Comparison of ENCODE assay signal across 15 mouse cellular contexts in the genomic region with DNA sequence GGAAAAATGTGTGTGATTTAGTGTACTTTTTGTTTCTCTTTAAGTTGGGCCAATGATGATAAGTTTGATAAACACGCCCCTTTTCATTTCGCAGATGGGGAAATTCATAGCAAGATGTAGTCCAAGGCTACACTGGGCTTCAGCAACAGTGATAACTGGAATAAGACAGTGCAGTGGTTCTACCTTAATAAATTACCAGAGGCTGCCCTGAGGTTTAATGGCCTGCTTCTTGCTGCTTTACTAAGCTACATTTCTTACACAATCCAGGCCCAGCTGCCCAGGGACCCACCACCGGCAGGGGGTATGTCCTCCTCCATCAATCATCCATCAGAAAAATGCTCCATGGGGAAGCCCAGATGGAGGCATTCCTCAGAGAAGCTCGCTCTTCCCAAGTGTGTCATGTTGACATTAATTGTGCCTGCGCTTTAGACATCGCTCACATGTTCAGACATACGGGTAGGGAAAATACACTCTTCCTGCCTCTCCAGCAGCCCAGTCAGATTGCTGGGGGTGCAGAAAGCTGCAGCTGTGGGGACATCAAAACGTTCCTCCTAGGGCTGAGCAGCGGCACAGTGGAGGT. TPM values are rescaled to one million over a fixed set of nuclear protein-coding genes. Genes with fewer than 3 reads are reported as not detected.
A peak's percentile ranks its signal among the peaks of the same experiment; 100 is the strongest.
DNase-seq lines count a peak whose midpoint lies in the region; ATAC-seq and TF ChIP-seq lines count a peak whose summit lies in the region.
"Had no signal": no experiment of that assay in that cellular context is flagged by ENCODE, and none has a peak within 500 bp of the region (broad histone marks: within the 10 kb centered on the region; RNA-seq: fewer than 3 reads in every experiment).

No protein-coding gene starts in this region.

- no peaks in the 10 kb centered on the region for H3K9me3 ChIP-seq in kidney, embryonic 16.5 days (ENCODE audit: low read length)
- H3K9me3 ChIP-seq in hindbrain, embryonic 14.5 days (ENCODE audit: control insufficient read depth, low read length) = no peaks in the 10 kb centered on the region
- H3K9me3 ChIP-seq: embryonic facial prominence, embryonic 13.5 days had no signal

- TF ChIP-seq POLR2A in cortical plate, adult 2 months (IDR thresholded peaks at IDR 0.05; ENCODE audit: extremely low read depth, insufficient read depth, low read length) = no peak
- no peak for TF ChIP-seq POLR2A in olfactory bulb, adult 2 months (IDR thresholded peaks at IDR 0.05; ENCODE audit: insufficient read depth, low read depth, low read length)

- DNase-seq in kidney, adult 18-20 months = no peak
- DNase-seq in hindbrain, embryonic 14.5 days (ENCODE audit: low spot score) = peak; percentile 29
- DNase-seq in adrenal gland, postnatal 36 days = no peak
- DNase-seq in adrenal gland, postnatal 10 days = no peak
- DNase-seq: gastrocnemius, postnatal 14 days; layer of hippocampus, postnatal 36 days; left cerebral cortex, postnatal 4 days; lung, adult 18-20 months; lung, postnatal 4 days had no signal

- H3K4me3 ChIP-seq in kidney, embryonic 16.5 days (ENCODE audit: low read length) = no peak overlapping the region
- no peak overlapping the region for H3K4me3 ChIP-seq in cortical plate, adult 2 months (ENCODE audit: insufficient read depth, low read length)
- no peak overlapping the region for H3K4me3 ChIP-seq in hindbrain, embryonic 14.5 days (replicated peaks; ENCODE audit: low read length)
- no peak overlapping the region for H3K4me3 ChIP-seq in olfactory bulb, adult 2 months (ENCODE audit: insufficient read depth, low read depth, low read length)
- H3K4me3 ChIP-seq: embryonic facial prominence, embryonic 13.5 days had no signal

- H3K27me3 ChIP-seq in kidney, embryonic 16.5 days (ENCODE audit: insufficient read depth, low read length) = no peaks in the 10 kb centered on the region
- H3K27me3 ChIP-seq in hindbrain, embryonic 14.5 days (ENCODE audit: control insufficient read depth, insufficient read depth, low read length) = no peaks in the 10 kb centered on the region
- H3K27me3 ChIP-seq: embryonic facial prominence, embryonic 13.5 days had no signal

- no peak overlapping the region for H3K4me2 ChIP-seq in kidney, embryonic 16.5 days (replicated peaks; ENCODE audit: low read depth, low read length)
- no peak overlapping the region for H3K4me2 ChIP-seq in hindbrain, embryonic 14.5 days (replicated peaks)
- H3K4me2 ChIP-seq: embryonic facial prominence, embryonic 13.5 days; midbrain, embryonic 11.5 days had no signal

- ATAC-seq in kidney, embryonic 16.5 days (ENCODE audit: low FRiP score, low TSS enrichment) = peak; percentile 71
- peak; percentile 31; the same call in 1 of the 2 replicates for ATAC-seq in hindbrain, embryonic 14.5 days (ENCODE audit: low FRiP score)

- no peaks in the 10 kb centered on the region for H3K36me3 ChIP-seq in kidney, embryonic 16.5 days (ENCODE audit: insufficient read depth, low read length)
- H3K36me3 ChIP-seq in hindbrain, embryonic 14.5 days (replicated peaks; ENCODE audit: control insufficient read depth, insufficient read depth) = no peaks in the 10 kb centered on the region
- H3K36me3 ChIP-seq: embryonic facial prominence, embryonic 13.5 days had no signal

- no peaks in the 10 kb centered on the region for H3K4me1 ChIP-seq in kidney, embryonic 16.5 days (ENCODE audit: insufficient read depth, low read length)
- H3K4me1 ChIP-seq in cortical plate, adult 2 months (ENCODE audit: control insufficient read depth, insufficient read depth, low read length) = peaks cover 4% of the 10 kb centered on the region
- H3K4me1 ChIP-seq in hindbrain, embryonic 14.5 days (replicated peaks; ENCODE audit: control insufficient read depth, insufficient read depth, low read length) = peaks cover 3% of the 10 kb centered on the region; the same call in 1 of the 2 replicates
- H3K4me1 ChIP-seq in olfactory bulb, adult 2 months (ENCODE audit: control insufficient read depth, insufficient read depth, low read length) = peaks cover 17% of the 10 kb centered on the region

- H3K27ac ChIP-seq in kidney, embryonic 16.5 days (ENCODE audit: low read length) = no peak overlapping the region
- H3K27ac ChIP-seq in cortical plate, adult 2 months (ENCODE audit: insufficient read depth, low read length) = peak overlapping the region; percentile 41; the same call in 1 of the 2 replicates
- no peak overlapping the region for H3K27ac ChIP-seq in hindbrain, embryonic 14.5 days
- peak overlapping the region; percentile 66; the same call in 1 of the 2 replicates for H3K27ac ChIP-seq in olfactory bulb, adult 2 months (ENCODE audit: insufficient read depth, low read depth, low read length)
- H3K27ac ChIP-seq: embryonic facial prominence, embryonic 13.5 days had no signal

- H3K9ac ChIP-seq in kidney, embryonic 16.5 days (replicated peaks; ENCODE audit: low read length) = no peak overlapping the region
- no peak overlapping the region for H3K9ac ChIP-seq in hindbrain, embryonic 14.5 days
- H3K9ac ChIP-seq: embryonic facial prominence, embryonic 13.5 days had no signal

- WGBS in kidney, embryonic 16.5 days = 55% methylated on average over 9 of the region's 9 CpGs
- WGBS in hindbrain, embryonic 14.5 days = 44% methylated on average over 9 of the region's 9 CpGs
- WGBS in olfactory bulb, adult 2 months = 57% methylated on average over 9 of the region's 9 CpGs

- no peak for TF ChIP-seq CTCF in cortical plate, adult 2 months (IDR thresholded peaks at IDR 0.05; ENCODE audit: extremely low read depth, insufficient read depth, low read length)
- no peak for TF ChIP-seq CTCF in olfactory bulb, adult 2 months (IDR thresholded peaks at IDR 0.05; ENCODE audit: insufficient read depth, low read depth, low read length)

RNA-seq across cellular contexts. Expression of a gene that starts 56.7 kb away (rescaled TPM):
- 0.18 and 0.25 TPM in 2 replicates for polyA plus RNA-seq in kidney, embryonic 16.5 days (2015; fragmentation: Nextera tagmentation; extraction: Ambion mirVana)
- polyA plus RNA-seq in cortical plate, adult 2 months (2012; rRNA removed) = 10.2 and 11.3 TPM in 2 replicates
- polyA plus RNA-seq in hindbrain, embryonic 14.5 days (2014; fragmentation: Nextera tagmentation; extraction: Ambion mirVana) = 6.7 and 7.3 TPM in 2 replicates
- 104 and 164 TPM in 2 replicates for polyA plus RNA-seq in olfactory bulb, adult 2 months (2012; ENCODE audit: insufficient read depth, insufficient read length, low replicate concordance, missing spikeins)
- not detected for total RNA-seq in adrenal gland, postnatal 36 days (2021)
- under 1 TPM; 0.18 to 0.91 TPM for total RNA-seq in adrenal gland, postnatal 10 days (2021)
- total RNA-seq: liver, adult 2 months had no signal
- polyA plus RNA-seq: liver, adult 2 months had no signal

Comparison
In these comparisons a context has a peak if more than half of its experiments do, and no peak if none do; other contexts are left out.
1. H3K27ac ChIP-seq: peak in cortical plate, adult 2 months (single experiment) and olfactory bulb, adult 2 months (single experiment); none in kidney, embryonic 16.5 days (single experiment) and hindbrain, embryonic 14.5 days (single experiment).